Mouse (Mus musculus) gastrocnemius, adult 18-20 months (tissue): ENCODE results near the gene Ddx20. TPM values are rescaled to one million over a fixed set of nuclear protein-coding genes. Genes with fewer than 3 reads are reported as not detected.

Experiments
- DNase-seq: peaks from one replicate; pipeline ENCODE4 v3.0.0; 2021; ENCODE audit warnings: low spot score
- total RNA-seq, 2 experiments: library from RNA; stranded (reverse); gene quantifications; 2 replicates each; pipeline ENCODE4 v1.2.3; 2021

Gene Ddx20
- total RNA-seq, 2 experiments from 2014 or later: 8.7 to 11.0 TPM

- DNase-seq: no peak
These were observed 19.2 kb downstream of the Ddx20 start for GRCm38 (mm10) chr3:105668161-105668560.

- DNase-seq: no peak
These were observed 20.3 kb downstream of the Ddx20 start for GRCm38 (mm10) chr3:105666996-105667523.

- DNase-seq: no peak
These were observed 22.1 kb downstream of the Ddx20 start for GRCm38 (mm10) chr3:105665105-105665765.

GRCm38 (mm10) chr3:105663043-105663442, 24.3 kb downstream of the Ddx20 start:
- DNase-seq: no peak

GRCm38 (mm10) chr3:105660530-105660929, 26.8 kb downstream of the Ddx20 start:
- DNase-seq: no peak

- DNase-seq: peak; percentile 18
These were observed 32.3 kb downstream of the Ddx20 start for GRCm38 (mm10) chr3:105655031-105655585.

GRCm38 (mm10) chr3:105653544-105654380, 33.6 kb downstream of the Ddx20 start:
- no peak for DNase-seq

GRCm38 (mm10) chr3:105648889-105649567, 38.3 kb downstream of the Ddx20 start:
- no peak for DNase-seq

GRCm38 (mm10) chr3:105643566-105643965, 43.8 kb downstream of the Ddx20 start:
- no peak for DNase-seq

- DNase-seq: peak; percentile 7
These were observed 45.2 kb downstream of the Ddx20 start for GRCm38 (mm10) chr3:105642186-105642585.

- DNase-seq: no peak
These were observed 54.4 kb downstream of the Ddx20 start for GRCm38 (mm10) chr3:105633021-105633420.

- DNase-seq: no peak
These were observed 55.1 kb downstream of the Ddx20 start for GRCm38 (mm10) chr3:105632296-105632695.

Other genes with a start within 250 kb of the Ddx20 start
- gene Kcnd3, start 235.2 kb downstream of the Ddx20 start, total RNA-seq: under 1 TPM; 0.05 to 0.14 TPM
- gene Inka2, start 17.0 kb upstream of the Ddx20 start, total RNA-seq: 1 to 10 TPM; 2.4 to 2.7 TPM
- 10 to 100 TPM; 74.1 to 94.9 TPM for gene Rap1a, start 113.8 kb upstream of the Ddx20 start, total RNA-seq
- gene Adora3, start 183.3 kb upstream of the Ddx20 start, total RNA-seq: not detected
- not detected for gene Tmigd3, start 183.3 kb upstream of the Ddx20 start, total RNA-seq
- under 1 TPM; 0.07 to 0.34 TPM for gene I830077J02Rik, start 245.1 kb upstream of the Ddx20 start, total RNA-seq